Mouse (Mus musculus) G1E-ER4 (cell line): Measurements from ENCODE around the gene Nlgn1. TPM values are rescaled to one million over a fixed set of nuclear protein-coding genes. Genes with fewer than 3 reads are reported as not detected.

Experiments
- GATA1 ChIP-seq: IDR thresholded peaks from one replicate; pipeline ENCODE4 v1.8.0; 2012; ENCODE audit warnings: low read length, inconsistent platforms
- polyA plus RNA-seq: library from polyadenylated mRNA; stranded (reverse); fragments of >175 nt; gene quantifications from 2 replicates; pipeline ENCODE4 v1.2.3, GENCODE M21; 2012

Nlgn1 gene
- polyA plus RNA-seq, 1 experiment = not detected

DNA sequence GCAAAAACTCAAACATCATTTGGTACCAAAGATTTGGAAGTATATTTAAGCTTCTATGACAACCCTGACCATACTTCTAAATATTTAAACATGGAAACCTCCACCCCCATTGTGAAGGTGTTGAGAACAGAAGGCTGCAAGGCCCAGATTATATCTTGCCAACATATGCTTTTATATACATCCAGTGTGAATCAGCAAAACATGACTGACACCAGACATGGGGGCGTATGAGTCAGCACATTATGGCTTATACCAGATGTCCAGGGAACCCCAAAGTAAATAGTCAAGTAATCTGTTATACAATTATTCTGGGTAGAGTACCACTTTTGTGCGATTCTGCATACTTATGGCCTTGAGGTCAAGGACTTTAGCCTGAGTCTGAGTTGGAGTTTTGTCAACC, 102.3 kb downstream of the Nlgn1 start:
- TF ChIP-seq GATA1 = no peak

DNA sequence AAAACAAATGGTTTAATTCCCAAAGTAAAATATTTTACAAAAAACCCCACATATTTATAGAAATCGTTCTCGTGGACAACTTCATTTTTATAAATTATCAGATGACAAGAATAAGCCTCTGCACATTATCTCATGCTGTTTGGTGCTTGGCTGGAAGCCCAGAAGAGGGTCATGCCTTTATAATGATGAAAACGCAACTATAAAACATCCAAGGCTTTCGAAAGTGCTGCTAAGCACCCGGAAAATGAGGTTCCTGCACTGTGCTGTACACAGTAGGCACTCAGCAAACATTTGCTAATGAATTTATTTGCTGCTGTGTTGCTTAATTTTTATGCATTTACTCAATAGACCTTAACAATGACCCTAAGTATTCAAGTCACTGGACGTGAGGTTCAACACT, 103.4 kb downstream of the Nlgn1 start:
- no peak for TF ChIP-seq GATA1

DNA sequence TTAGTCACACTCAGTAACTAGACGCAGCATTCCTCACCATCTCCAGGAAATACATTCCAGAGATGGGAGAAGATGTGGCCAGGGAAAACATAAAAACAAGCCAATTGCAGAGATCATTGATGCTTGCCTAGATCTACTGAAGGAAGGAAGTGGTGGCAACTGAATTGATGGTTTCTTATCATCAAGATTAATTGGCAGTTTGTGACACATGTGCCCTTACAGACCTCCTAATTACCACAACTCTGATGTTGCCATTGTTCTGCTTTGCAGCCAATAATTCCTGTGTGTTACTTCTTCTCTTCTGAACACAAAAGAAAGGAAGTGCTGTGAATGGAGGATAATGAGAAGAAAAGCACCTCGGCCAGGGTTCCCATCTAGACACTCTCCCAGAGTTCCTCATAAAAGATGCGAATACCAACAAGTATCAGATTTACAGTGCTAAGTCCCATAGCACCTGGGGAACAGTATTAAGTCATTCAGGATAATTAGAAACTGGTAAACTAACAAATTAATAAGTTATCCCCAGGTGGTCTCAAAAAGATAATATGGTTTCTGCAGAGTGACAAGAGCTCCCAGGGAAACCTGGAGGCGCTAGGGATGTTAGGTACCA, 104.0 kb downstream of the Nlgn1 start:
- TF ChIP-seq GATA1 = no peak

DNA sequence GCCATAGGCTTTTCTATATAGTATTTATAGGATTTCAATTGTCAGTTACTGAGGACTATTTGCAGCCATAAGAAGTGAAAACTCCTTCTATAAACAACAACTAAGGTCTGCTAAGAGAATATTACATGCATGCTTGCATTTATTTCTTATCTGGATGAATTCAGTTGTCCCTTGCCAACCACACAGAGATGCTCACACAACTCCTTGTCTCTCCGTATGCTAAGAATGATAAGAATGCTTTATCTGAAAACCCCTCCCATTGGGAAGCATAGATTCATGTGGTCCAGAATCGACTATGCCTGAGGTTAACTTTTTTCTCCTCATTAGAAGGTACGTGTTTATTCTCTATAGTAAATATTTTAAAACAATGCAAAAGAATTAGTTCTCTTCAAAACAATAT, 108.8 kb downstream of the Nlgn1 start:
- TF ChIP-seq GATA1 = peak; percentile 80

DNA sequence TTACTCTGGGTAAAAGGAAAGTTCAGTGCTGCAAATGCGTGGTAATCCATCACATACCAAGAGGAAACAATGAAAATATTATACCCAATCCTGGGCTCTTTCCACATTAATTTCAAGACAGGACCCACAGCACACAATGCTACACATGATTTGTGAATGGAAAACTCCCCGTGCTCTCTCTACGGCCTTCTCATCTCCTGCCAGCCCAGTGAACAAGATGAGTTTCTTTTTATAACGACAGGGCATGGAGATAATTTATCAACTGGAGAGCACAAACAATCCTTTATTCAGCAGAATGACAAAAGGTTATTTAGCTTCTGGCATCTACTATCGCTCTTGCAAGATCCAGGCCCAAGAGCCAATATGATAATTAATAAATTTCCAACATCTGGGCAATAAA, 116.0 kb downstream of the Nlgn1 start:
- no peak for TF ChIP-seq GATA1

DNA sequence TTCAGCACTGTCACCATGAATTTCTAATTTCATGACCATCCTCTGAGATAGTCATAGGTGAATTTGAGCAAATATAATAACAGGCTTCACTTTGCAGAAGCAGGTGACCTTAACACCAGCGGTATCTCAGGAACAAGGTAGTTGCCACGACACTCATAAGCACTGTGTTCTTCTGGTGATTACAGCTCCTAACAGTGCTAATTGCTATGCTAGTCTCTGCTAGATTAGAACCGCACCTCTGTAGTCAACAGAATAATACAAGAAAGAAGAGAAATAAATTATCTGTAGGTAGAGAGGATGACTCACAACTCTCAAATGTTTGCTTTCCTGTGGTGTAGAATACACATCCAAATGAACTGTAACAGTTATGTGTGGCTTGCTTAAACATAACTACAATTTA, 129.6 kb downstream of the Nlgn1 start:
- TF ChIP-seq GATA1 = no peak

DNA sequence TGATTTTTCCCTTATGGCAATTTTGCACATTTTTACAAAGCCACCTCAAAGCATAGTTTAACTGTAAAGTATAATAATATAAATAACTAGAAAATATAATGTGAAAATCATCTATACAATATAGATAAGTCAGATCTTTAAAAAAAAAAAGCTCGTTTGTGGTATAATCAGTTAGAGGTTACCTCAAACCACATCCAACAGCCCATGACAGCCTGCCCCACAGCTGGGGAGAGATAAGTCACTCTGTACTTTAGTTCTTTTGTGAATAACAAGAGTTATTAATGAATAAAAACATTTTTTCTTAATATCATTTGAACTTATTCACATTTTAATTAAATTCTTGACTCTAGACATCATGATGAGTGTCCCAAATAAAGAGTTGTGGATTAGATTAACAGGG, 130.8 kb downstream of the Nlgn1 start:
- no peak for TF ChIP-seq GATA1

DNA sequence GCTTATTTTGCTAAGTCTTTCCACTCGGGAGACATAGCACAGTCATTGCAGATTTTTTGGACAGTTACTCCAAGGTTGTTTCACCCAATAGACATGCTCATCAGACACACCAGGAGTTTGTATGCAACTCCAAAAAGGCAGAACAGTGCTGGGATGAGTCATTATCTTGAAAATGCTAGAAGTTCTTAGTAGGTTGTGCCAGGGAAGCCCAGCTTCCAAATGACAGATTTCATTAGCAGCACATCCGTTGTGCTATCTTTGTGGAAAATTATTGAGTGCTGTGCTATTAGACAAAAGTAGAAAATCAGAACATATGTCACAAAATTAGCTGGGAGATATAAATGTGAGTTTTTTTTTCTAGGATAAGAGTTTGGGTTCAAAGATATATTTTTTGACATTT, 137.3 kb downstream of the Nlgn1 start:
- no peak for TF ChIP-seq GATA1

DNA sequence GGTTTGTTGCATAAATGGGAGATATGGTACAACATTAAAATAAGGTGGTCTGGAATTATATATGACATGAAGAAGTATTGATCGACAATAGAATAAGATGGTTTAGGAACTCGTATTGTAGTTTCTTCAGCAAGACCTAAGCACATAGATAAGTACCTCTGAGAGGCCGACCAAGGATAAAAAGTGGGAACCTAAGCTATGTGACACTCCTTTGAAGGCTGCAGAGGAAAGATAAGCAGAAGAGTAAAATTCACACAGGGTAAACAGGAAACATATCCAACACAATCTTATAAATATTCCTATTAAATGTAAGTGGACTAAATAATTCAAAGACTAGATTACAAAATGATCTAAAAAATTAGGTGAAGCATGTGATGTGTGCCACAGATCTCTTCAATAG, 151.2 kb downstream of the Nlgn1 start:
- no peak for TF ChIP-seq GATA1

DNA sequence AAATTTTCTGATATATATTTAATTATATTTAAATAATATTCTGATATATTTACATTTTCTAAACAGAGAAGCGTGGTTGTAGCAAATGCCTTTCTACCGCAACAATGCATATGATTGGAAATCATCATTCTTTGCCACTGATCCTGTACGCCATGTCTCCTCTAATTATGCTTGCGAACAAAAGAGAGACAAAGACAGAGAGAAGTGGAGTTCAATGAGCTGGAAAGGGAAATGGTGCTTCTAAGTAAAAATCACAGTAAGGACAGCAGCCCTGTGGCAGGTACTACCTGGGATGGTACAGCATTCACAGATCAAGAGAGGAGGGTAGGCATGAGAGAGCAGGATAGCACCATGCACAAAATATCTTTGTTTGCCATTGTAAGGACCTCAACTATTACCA, 156.9 kb downstream of the Nlgn1 start:
- no peak for TF ChIP-seq GATA1

DNA sequence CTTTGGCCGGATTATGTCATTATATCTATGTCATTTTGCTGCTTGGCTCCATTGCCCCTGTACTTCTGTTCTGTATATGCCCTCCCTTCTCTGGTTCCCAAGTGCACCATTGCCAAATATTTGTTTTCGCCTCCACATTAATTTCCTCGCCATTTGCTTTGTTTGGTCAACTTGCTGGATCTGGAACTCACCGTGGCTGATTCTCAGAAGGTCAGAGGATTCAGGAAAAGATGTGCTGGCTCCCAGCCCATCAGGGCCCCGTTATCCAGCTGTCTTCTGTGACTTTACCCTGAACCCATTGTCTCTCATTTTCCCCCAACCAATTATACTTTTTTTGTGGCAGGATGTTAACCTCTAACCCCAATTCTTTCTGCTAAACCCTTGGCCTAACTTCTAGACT, 158.0 kb downstream of the Nlgn1 start:
- no peak for TF ChIP-seq GATA1

DNA sequence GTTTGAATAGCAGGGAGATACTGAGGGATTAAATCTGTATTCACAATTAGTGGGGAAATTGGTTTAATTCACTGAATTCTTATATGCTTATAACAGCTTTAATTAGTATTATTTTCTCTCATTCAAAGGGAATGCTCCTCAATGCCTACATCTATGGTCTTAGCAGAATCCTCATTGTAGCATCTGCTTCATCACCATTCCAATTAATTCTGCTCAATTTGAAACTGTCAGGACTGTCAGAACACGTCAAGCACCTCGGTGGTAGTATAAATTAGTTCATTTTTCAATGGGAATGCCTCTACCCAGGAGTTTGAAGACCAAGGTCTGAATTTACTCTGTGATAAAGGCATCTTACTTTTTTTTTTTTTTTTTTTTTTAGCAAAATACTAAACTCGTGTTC, 158.6 kb downstream of the Nlgn1 start:
- TF ChIP-seq GATA1 = no peak

DNA sequence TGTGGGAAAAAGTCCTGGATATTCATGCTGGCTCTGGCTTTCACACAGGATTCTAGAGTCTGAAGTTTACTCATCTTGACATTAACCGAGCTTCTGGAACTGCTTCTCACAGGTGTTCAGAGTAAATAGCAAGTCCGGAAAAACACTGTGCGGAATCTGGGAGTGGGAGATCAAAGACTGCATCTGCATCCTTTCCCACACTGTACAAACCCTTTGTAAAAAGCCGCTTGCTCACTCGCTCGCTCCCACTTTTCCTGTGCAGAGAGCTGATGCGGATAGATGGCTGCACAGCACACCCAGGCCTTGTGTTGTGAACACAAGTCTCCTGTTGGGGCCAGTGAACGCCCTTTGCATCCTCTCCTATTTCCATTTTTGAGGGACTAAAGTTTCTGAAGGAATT, 165.5 kb downstream of the Nlgn1 start:
- TF ChIP-seq GATA1 = no peak

DNA sequence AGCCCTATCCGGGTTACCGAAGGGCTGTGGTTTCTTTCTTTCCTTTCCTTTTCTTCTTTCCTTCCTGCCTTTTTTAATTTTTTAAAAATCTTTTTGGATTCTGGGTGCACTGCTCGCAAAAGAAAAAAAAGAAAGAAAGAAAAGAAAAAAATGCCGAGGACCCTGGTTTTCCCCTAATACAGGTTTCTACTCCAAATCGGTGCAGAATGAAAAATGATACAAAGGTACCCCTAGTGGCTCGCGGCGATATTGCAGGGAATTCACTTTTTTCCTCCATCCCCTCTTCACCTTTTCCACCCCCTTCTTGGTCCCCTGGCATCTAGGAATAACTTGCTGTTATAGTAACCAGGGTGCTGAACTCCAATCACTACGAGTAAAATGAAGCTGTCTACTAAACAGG, 178.5 kb downstream of the Nlgn1 start:
- TF ChIP-seq GATA1 = no peak

DNA sequence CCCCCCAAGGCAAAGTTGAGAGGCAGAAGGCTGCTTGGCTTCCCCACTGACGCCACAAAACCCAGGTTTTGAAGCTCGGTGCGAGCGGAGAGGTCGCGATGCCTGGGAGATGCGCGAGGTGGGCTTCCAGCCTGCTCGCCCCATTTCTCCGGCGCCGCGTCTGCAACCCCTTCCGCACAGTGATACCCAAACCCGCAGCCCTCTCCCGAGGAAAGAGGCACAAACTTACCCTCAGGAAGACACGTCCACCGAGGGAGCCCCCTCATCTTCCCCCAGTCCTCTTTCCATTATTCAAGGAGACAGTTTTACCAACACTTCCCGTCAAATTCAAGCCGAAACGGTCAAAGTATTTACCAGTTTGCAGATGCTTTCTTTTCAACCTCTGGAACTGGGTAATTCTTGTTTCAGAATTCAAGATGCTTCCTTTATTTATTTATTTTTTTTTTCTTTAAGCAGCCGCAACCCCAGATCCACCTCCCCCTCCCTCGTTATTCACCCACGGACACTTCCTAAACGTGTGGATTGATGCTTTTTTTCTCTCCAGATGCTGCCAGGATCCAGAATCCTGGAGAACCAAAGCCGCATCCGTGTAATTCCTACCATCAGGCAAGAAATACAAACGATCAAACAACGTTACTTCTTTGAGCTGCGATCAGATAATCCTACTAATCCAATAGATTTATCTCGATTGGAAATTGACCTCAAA, 179.1 kb downstream of the Nlgn1 start:
- TF ChIP-seq GATA1 = no peak

DNA sequence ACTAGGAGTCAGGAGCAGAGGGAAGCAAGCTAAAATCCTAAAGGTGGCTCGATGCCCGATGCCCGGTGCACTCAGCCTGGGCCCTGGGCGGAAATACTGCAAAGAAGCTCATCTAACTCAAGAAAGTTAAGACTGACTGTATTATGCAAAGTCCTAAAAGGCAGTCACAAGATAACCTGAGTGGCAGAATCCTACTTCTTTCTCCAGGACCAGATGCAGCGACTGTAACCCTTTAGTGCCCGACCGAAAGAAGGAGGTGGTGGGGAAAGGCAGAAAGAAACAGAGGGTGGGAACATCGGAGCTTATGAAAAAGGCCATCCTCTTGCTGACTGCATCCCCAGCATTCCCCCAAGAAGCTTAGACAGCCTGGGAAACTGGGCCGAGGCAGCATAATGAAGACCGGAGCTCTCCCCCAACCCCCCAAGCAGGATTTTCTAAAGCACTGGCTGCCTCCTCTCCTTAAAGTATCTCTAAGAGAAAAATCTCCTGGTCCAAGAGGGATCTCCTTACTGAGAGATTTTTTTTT, 179.7 kb downstream of the Nlgn1 start:
- no peak for TF ChIP-seq GATA1

DNA sequence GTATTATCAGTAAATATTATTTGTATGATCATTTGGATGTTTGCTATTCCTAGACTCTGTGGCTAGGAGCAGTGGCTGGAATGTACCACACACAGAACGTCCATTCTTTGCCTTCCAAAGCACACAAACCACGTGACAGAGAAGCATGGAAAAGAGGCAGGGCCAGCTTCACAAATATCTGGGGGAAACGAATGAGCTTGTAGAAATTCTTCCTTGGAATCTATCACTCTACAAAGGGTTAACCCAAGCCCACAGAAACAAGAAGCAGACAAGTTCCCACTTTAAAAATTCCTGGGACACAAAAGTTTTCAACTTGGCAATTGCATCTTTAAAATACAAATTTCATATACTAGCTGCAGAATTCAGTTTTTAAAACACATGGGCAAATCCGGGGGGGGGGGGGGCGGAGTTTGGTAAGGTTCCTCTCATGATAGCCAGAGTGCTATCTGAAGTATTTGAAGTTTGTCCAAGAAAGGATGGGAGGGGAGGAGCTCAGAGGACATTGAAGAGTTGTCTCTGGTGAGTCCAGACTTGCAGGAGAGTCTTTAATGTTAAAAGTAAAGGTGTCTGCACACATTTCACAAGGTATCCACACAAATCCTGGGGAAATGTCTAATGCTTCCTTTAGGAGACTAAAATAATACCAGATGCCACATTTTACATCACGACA, 180.8 kb downstream of the Nlgn1 start:
- no peak for TF ChIP-seq GATA1
